Mouse (Mus musculus) midbrain, embryonic 14.5 days (tissue): ENCODE results near the gene Ankrd36. TPM values are rescaled to one million over a fixed set of nuclear protein-coding genes. Genes with fewer than 3 reads are reported as not detected.

ENCODE experiments used
- ATAC-seq: fragments of 200-750 bp; cut with Nextera tagmentation; 2 replicates; pipeline ENCODE4 v1.8.0; 2017; ENCODE audit warnings: moderate number of reproducible peaks, moderate library complexity; ENCODE audit not compliant: low FRiP score, low TSS enrichment
- DNase-seq: peaks from one replicate; pipeline ENCODE4 v3.0.0-alpha.2; 2015
- H3K27ac ChIP-seq: fragments of 300-500 bp; sonication (generic); replicated peaks from 2 replicates; pipeline ENCODE4 v1.5.1; 2014; ENCODE audit warnings: mild to moderate bottlenecking, low read depth, low read length, moderate library complexity
- H3K27me3 ChIP-seq: fragments of 300-500 bp; sonication (generic); 2 replicates; pipeline ENCODE4 v1.6.1; 2014; ENCODE audit warnings: low read length, control low read depth, mixed read lengths; ENCODE audit not compliant: control insufficient read depth, insufficient read depth
- H3K36me3 ChIP-seq: fragments of 300-500 bp; sonication (generic); 2 replicates; pipeline ENCODE4 v1.6.1; 2014; ENCODE audit warnings: low read length, control low read depth; ENCODE audit not compliant: control insufficient read depth, insufficient read depth
- H3K4me1 ChIP-seq: fragments of 300-500 bp; sonication (generic); 2 replicates; pipeline ENCODE4 v1.6.1; 2014; ENCODE audit warnings: mild to moderate bottlenecking, antibody characterized with exemption, low read length, control low read depth; ENCODE audit not compliant: control insufficient read depth, insufficient read depth
- H3K4me2 ChIP-seq: fragments of 300-500 bp; sonication (generic); 2 replicates; pipeline ENCODE4 v1.6.1; 2014; ENCODE audit warnings: mild to moderate bottlenecking, low read length, moderate library complexity
- H3K4me3 ChIP-seq: fragments of 300-500 bp; sonication (generic); replicated peaks from 2 replicates; pipeline ENCODE4 v1.5.1; 2014; ENCODE audit warnings: low read depth, low read length
- H3K9ac ChIP-seq: fragments of 300-500 bp; sonication (generic); replicated peaks from 2 replicates; pipeline ENCODE4 v1.6.1; 2014; ENCODE audit warnings: mild to moderate bottlenecking, low read length, moderate library complexity
- H3K9me3 ChIP-seq: fragments of 300-500 bp; sonication (generic); 2 replicates; pipeline ENCODE4 v1.6.1; 2016; ENCODE audit warnings: low read length, control low read depth, mixed read lengths; ENCODE audit not compliant: control insufficient read depth
- WGBS: fragments of 180-500 bp; shearing (Covaris S2); extraction: QIAGEN DNeasy Blood & Tissue Kit; methylation state at CpG from one replicate; pipeline ENCODE4 v1.1.7; 2014; 5-methylcytosine and 5-hydroxymethylcytosine counted together
- polyA plus RNA-seq: library from polyadenylated mRNA; unstranded; fragments of >200 nt; fragmentation: Nextera tagmentation; extraction: Ambion mirVana; gene quantifications from 2 replicates; pipeline ENCODE4 v1.2.1, GENCODE M21; 2014

Gene Ankrd36
- polyA plus RNA-seq, 1 experiment from 2014 or later: not detected

- no peaks in the 10 kb centered on the region for H3K27me3 ChIP-seq
- no peaks in the 10 kb centered on the region for H3K9me3 ChIP-seq
- H3K9ac ChIP-seq: no peak overlapping the region
- H3K27ac ChIP-seq: no peak overlapping the region
- no peak for ATAC-seq
- no peak overlapping the region for H3K4me2 ChIP-seq
- peak; percentile 86 for DNase-seq
- H3K4me3 ChIP-seq: no peak overlapping the region
- 25% methylated on average over 15 of the region's 15 CpGs for WGBS
- no peaks in the 10 kb centered on the region for H3K4me1 ChIP-seq
- no peaks in the 10 kb centered on the region for H3K36me3 ChIP-seq
These were observed 59.5 kb downstream of the Ankrd36 start for GRCm38 (mm10) chr11:5629033-5629432.

- Histone ChIP-seq H3K4me2 (no peak overlapping the region), H3K27ac (no peak overlapping the region), H3K27me3 (no peaks in the 10 kb centered on the region), H3K9me3 (no peaks in the 10 kb centered on the region), H3K9ac (no peak overlapping the region), H3K4me1 (no peaks in the 10 kb centered on the region), H3K4me3 (no peak overlapping the region), H3K36me3 (no peaks in the 10 kb centered on the region)
- WGBS: 82% methylated on average over 5 of the region's 5 CpGs
- DNase-seq (no peak), ATAC-seq (no peak)
These were observed 73.6 kb downstream of the Ankrd36 start for GRCm38 (mm10) chr11:5643085-5643484.

- Histone ChIP-seq H3K27me3 (no peaks in the 10 kb centered on the region), H3K4me3 (no peak overlapping the region), H3K36me3 (no peaks in the 10 kb centered on the region), H3K9ac (no peak overlapping the region), H3K27ac (no peak overlapping the region), H3K9me3 (no peaks in the 10 kb centered on the region), H3K4me2 (no peak overlapping the region), H3K4me1 (no peaks in the 10 kb centered on the region)
- ATAC-seq: no peak
- 60% methylated on average over 7 of the region's 7 CpGs for WGBS
- DNase-seq: peak; percentile 9
These were observed 80.8 kb downstream of the Ankrd36 start for GRCm38 (mm10) chr11:5650321-5650720.

DNA sequence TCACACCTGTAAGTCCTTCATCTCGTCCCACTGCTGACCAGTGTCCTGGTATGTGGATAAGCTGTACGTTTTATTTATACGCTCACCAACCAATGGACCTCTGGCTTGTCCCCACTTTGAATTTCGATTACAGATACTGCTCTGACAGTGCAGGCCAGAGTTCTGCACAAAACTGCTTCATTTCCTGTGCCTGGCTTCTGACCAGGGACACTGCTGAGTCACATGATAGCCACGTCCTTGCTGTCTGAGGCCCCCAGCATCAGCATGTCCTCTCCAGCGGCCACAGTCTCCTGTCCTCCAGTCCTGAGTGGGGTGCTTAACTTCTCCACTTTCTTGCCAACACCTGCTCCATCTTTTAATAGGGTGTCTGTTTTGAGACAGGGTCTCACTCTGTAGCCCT lies 113.1 kb downstream of the Ankrd36 start:
- Histone ChIP-seq H3K4me1 (no peaks in the 10 kb centered on the region), H3K9me3 (no peaks in the 10 kb centered on the region), H3K27me3 (no peaks in the 10 kb centered on the region), H3K4me3 (no peak overlapping the region), H3K36me3 (no peaks in the 10 kb centered on the region), H3K9ac (no peak overlapping the region), H3K4me2 (no peak overlapping the region), H3K27ac (no peak overlapping the region)
- ATAC-seq (no peak), DNase-seq (no peak)
- WGBS: 78% methylated on average over 6 of the region's 6 CpGs

- Histone ChIP-seq H3K9ac (no peak overlapping the region), H3K27ac (no peak overlapping the region), H3K4me3 (no peak overlapping the region), H3K4me2 (no peak overlapping the region), H3K9me3 (no peaks in the 10 kb centered on the region), H3K27me3 (no peaks in the 10 kb centered on the region), H3K36me3 (no peaks in the 10 kb centered on the region), H3K4me1 (no peaks in the 10 kb centered on the region)
- no peak for ATAC-seq
- 33% methylated on average over 7 of the region's 7 CpGs for WGBS
- DNase-seq: no peak
These were observed 114.8 kb downstream of the Ankrd36 start for GRCm38 (mm10) chr11:5684283-5684682.

GRCm38 (mm10) chr11:5691775-5692174 lies 122.3 kb downstream of the Ankrd36 start:
- Histone ChIP-seq H3K9me3 (no peaks in the 10 kb centered on the region), H3K4me3 (no peak overlapping the region), H3K9ac (no peak overlapping the region), H3K4me2 (no peak overlapping the region), H3K36me3 (no peaks in the 10 kb centered on the region), H3K4me1 (no peaks in the 10 kb centered on the region), H3K27me3 (no peaks in the 10 kb centered on the region), H3K27ac (no peak overlapping the region)
- 39% methylated on average over 7 of the region's 7 CpGs for WGBS
- ATAC-seq (no peak), DNase-seq (peak; percentile 67)

- H3K27me3 ChIP-seq: no peaks in the 10 kb centered on the region
- DNase-seq (no peak), ATAC-seq (no peak)
- H3K4me3 ChIP-seq: no peak overlapping the region
- 88% methylated on average over 7 of the region's 7 CpGs for WGBS
- peaks cover 1% of the 10 kb centered on the region for H3K4me1 ChIP-seq
- no peak overlapping the region for H3K27ac ChIP-seq
- H3K9ac ChIP-seq: no peak overlapping the region
- peaks cover 19% of the 10 kb centered on the region for H3K36me3 ChIP-seq
- H3K4me2 ChIP-seq: no peak overlapping the region
- no peaks in the 10 kb centered on the region for H3K9me3 ChIP-seq
These were observed 131.3 kb downstream of the Ankrd36 start for GRCm38 (mm10) chr11:5700808-5701207.

GRCm38 (mm10) chr11:5701300-5701699 lies 131.8 kb downstream of the Ankrd36 start:
- H3K4me1 ChIP-seq: peaks cover 6% of the 10 kb centered on the region
- ATAC-seq (no peak), DNase-seq (no peak)
- H3K4me3 ChIP-seq: no peak overlapping the region
- 75% methylated on average over 2 of the region's 2 CpGs for WGBS
- H3K36me3 ChIP-seq: peaks cover 19% of the 10 kb centered on the region
- no peaks in the 10 kb centered on the region for H3K27me3 ChIP-seq
- H3K4me2 ChIP-seq: no peak overlapping the region
- H3K27ac ChIP-seq: no peak overlapping the region
- H3K9ac ChIP-seq: no peak overlapping the region
- no peaks in the 10 kb centered on the region for H3K9me3 ChIP-seq

GRCm38 (mm10) chr11:5701821-5702220 lies 132.3 kb downstream of the Ankrd36 start:
- ATAC-seq: no peak
- no peak for DNase-seq
- H3K4me1 ChIP-seq: peaks cover 12% of the 10 kb centered on the region
- no peaks in the 10 kb centered on the region for H3K27me3 ChIP-seq
- 97% methylated on average over 1 of the region's 1 CpGs for WGBS
- no peak overlapping the region for H3K4me3 ChIP-seq
- H3K9me3 ChIP-seq: no peaks in the 10 kb centered on the region
- H3K4me2 ChIP-seq: no peak overlapping the region
- H3K27ac ChIP-seq: no peak overlapping the region
- H3K9ac ChIP-seq: no peak overlapping the region
- peaks cover 19% of the 10 kb centered on the region for H3K36me3 ChIP-seq
